Mouse (Mus musculus): ENCODE results near the gene Wasf2. TPM values are rescaled to one million over a fixed set of nuclear protein-coding genes. Genes with fewer than 3 reads are reported as not detected.

Wasf2 gene
- total and polyA plus RNA-seq, 3 experiments, result 14.9 to 59.5 (median 21.7) TPM

GRCm38 (mm10) chr4:133115721-133116429 lies 14.4 kb upstream of the Wasf2 start:
- H3K27me3 ChIP-seq (replicated peaks), result no peaks in the 10 kb centered on the region
- H3K27ac ChIP-seq (ENCODE audit: insufficient read depth, low read depth), result no peak overlapping the region
- no peak overlapping the region for H3K4me3 ChIP-seq (replicated peaks in 1 of 3; ENCODE audit: low read depth in 2 of 3, low read length in 2 of 3, poor library complexity in 1 of 3)
- dilution Hi-C loops (cut with MboI; ENCODE audit: extremely low pct_ligation_motif_present, extremely low pct_unique_long_range_greater_than_20kb, low sequenced_read_pairs) (no loop called here), in situ Hi-C loops (cut with MboI; ENCODE audit: low pct_ligation_motif_present, low pct_unique_long_range_greater_than_20kb, low sequenced_read_pairs) (loop anchor here (5.0 kb wide), 1 partner anchor 34 kb away; no protein-coding TSS in a partner anchor)
- no peaks in the 10 kb centered on the region for H3K79me2 ChIP-seq (replicated peaks; ENCODE audit: control insufficient read depth, extremely low read depth, insufficient read depth, poor library complexity, severe bottlenecking)
- H3K9me3 ChIP-seq (replicated peaks; ENCODE audit: low read length), result no peaks in the 10 kb centered on the region
- TF ChIP-seq KAT2A (IDR thresholded peaks at IDR 0.05; ENCODE audit: insufficient replicate concordance, low read length) (no peak), RCOR1 (conservative IDR thresholded peaks at IDR 0.05; ENCODE audit: low read depth, low read length) (no peak), USF2 (conservative IDR thresholded peaks at IDR 0.05; ENCODE audit: low read depth, low read length) (no peak), IRF4 (IDR thresholded peaks at IDR 0.05; ENCODE audit: low read depth, low read length) (no peak), CHD1 (IDR thresholded peaks at IDR 0.05; ENCODE audit: low read depth, low read length) (no peak), MAFK (IDR thresholded peaks at IDR 0.05; ENCODE audit: insufficient replicate concordance, low read length) (no peak), SMC3 (IDR thresholded peaks at IDR 0.05; ENCODE audit: low read depth, low read length) (no peak), SIN3A (IDR thresholded peaks at IDR 0.05; ENCODE audit: low read length) (no peak), EP300 (IDR thresholded peaks at IDR 0.05; ENCODE audit: low read length) (no peak), MAX (IDR thresholded peaks at IDR 0.05; ENCODE audit: low read length) (no peak)
- H3K36me3 ChIP-seq (replicated peaks in 1 of 2; ENCODE audit: control insufficient read depth in 1 of 2, insufficient read depth in 1 of 2, low read length in 1 of 2), result no peaks in the 10 kb centered on the region
- no peak overlapping the region for H3K9ac ChIP-seq (ENCODE audit: insufficient read depth, low read depth)
- H3K4me2 ChIP-seq (ENCODE audit: insufficient read depth, low read depth, poor library complexity, severe bottlenecking), result no peak overlapping the region
- H3K4me1 ChIP-seq (ENCODE audit: control insufficient read depth in 1 of 2, insufficient read depth in 2 of 2), result peaks cover 8 to 32% of the 10 kb centered on the region in 2 experiments
- DNase-seq (ENCODE audit: extremely low read depth), result no peak

- no peaks in the 10 kb centered on the region for H3K36me3 ChIP-seq (replicated peaks in 1 of 2; ENCODE audit: control insufficient read depth in 1 of 2, insufficient read depth in 1 of 2, low read length in 1 of 2)
- in situ Hi-C loops (cut with MboI; ENCODE audit: low pct_ligation_motif_present, low pct_unique_long_range_greater_than_20kb, low sequenced_read_pairs), result loop anchor here (5.0 kb wide), 1 partner anchor 35 kb away; no protein-coding TSS in a partner anchor
- dilution Hi-C loops (cut with MboI; ENCODE audit: extremely low pct_ligation_motif_present, extremely low pct_unique_long_range_greater_than_20kb, low sequenced_read_pairs), result no loop called here
- no peak overlapping the region for H3K9ac ChIP-seq (ENCODE audit: insufficient read depth, low read depth)
- H3K27ac ChIP-seq (ENCODE audit: insufficient read depth, low read depth), result no peak overlapping the region
- no peaks in the 10 kb centered on the region for H3K27me3 ChIP-seq (replicated peaks)
- H3K4me3 ChIP-seq (replicated peaks in 1 of 3; ENCODE audit: low read depth in 2 of 3, low read length in 2 of 3, poor library complexity in 1 of 3), result no peak overlapping the region
- H3K9me3 ChIP-seq (replicated peaks; ENCODE audit: low read length), result no peaks in the 10 kb centered on the region
- no peak overlapping the region for H3K4me2 ChIP-seq (ENCODE audit: insufficient read depth, low read depth, poor library complexity, severe bottlenecking)
- TF ChIP-seq MAFK (IDR thresholded peaks at IDR 0.05; ENCODE audit: insufficient replicate concordance, low read length), result no peak
- no peak for TF ChIP-seq NELFE (IDR thresholded peaks at IDR 0.05; ENCODE audit: low read depth, low read length)
- no peak for TF ChIP-seq ZNF384 (IDR thresholded peaks at IDR 0.05; ENCODE audit: low read depth, low read length)
- TF ChIP-seq POLR2A (IDR thresholded peaks at IDR 0.05; ENCODE audit: low read depth, low read length), result no peak
- no peak for TF ChIP-seq MAZ (IDR thresholded peaks at IDR 0.05; ENCODE audit: low read depth, low read length)
- no peak for TF ChIP-seq MXI1 (IDR thresholded peaks at IDR 0.05; ENCODE audit: low read depth, low read length)
- TF ChIP-seq USF1 (IDR thresholded peaks at IDR 0.05; ENCODE audit: low read depth, low read length), result no peak
- TF ChIP-seq GABPA (IDR thresholded peaks at IDR 0.05; ENCODE audit: insufficient replicate concordance, low read depth, low read length), result no peak
- TF ChIP-seq UBTF (IDR thresholded peaks at IDR 0.05; ENCODE audit: low read depth, low read length), result no peak
- TF ChIP-seq TBP (conservative IDR thresholded peaks at IDR 0.05; ENCODE audit: low read depth, low read length), result no peak
- no peak for TF ChIP-seq TCF12 (IDR thresholded peaks at IDR 0.05; ENCODE audit: low read depth, low read length)
- TF ChIP-seq ZMIZ1 (IDR thresholded peaks at IDR 0.05; ENCODE audit: low read depth, low read length), result no peak
- TF ChIP-seq ETS1 (conservative IDR thresholded peaks at IDR 0.05; ENCODE audit: low read depth, low read length), result no peak
- no peak for TF ChIP-seq E2F4 (IDR thresholded peaks at IDR 0.05; ENCODE audit: insufficient replicate concordance, low read depth, low read length)
- no peak for DNase-seq (ENCODE audit: extremely low read depth)
- peaks cover 8 to 41% of the 10 kb centered on the region in 2 experiments for H3K4me1 ChIP-seq (ENCODE audit: control insufficient read depth in 1 of 2, insufficient read depth in 2 of 2)
- H3K79me2 ChIP-seq (replicated peaks; ENCODE audit: control insufficient read depth, extremely low read depth, insufficient read depth, poor library complexity, severe bottlenecking), result no peaks in the 10 kb centered on the region
Observed at GRCm38 (mm10) chr4:133116756-133117470, 13.4 kb upstream of the Wasf2 start.

Measured in CH12.LX (cell line).